Mouse (Mus musculus) retina, postnatal 1 day (tissue): Measurements from ENCODE around the gene Kiz.

Experiments used
- DNase-seq: peaks from one replicate; pipeline ENCODE4 v3.0.0-alpha.2; 2012

Kiz gene

DNA sequence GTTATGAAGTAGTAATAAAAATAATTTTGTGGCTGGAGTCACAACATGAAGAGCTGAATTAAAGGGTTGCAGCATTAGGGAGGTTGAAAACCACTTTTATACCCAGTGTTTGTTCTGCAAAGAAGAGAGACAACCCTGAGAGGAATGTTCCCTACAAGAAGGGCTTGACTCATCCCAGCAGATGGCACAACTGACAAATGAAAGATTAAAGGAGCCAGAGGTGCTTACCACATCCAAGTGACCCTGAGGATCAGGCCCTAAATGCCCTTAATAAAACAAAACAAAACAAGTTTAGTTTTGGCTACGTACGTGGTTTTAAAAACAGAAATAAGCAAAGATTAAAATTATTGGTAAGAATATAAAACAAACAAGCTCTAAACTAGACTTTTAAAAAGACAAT is 129.2 kb downstream of the Kiz start:
- DNase-seq = no peak

DNA sequence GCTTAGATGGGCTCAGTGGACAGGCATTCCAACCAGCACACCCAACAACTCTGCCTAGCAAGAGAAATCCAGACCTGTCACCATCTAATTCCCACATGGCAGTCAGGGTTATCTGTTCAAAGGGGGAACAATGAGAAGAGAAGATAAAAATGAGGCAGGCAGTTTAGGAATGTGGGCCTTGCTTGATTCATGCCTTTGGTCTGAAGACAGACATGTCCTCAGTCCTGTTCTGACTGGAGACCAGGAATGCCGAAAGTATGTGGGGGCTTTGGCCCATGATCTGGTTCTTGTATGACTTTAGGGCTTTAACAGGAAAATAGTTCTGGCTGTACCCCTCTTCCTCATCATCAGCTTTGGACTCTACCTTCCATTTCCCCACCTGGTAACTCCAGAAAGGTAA is 130.1 kb downstream of the Kiz start:
- DNase-seq = no peak

DNA sequence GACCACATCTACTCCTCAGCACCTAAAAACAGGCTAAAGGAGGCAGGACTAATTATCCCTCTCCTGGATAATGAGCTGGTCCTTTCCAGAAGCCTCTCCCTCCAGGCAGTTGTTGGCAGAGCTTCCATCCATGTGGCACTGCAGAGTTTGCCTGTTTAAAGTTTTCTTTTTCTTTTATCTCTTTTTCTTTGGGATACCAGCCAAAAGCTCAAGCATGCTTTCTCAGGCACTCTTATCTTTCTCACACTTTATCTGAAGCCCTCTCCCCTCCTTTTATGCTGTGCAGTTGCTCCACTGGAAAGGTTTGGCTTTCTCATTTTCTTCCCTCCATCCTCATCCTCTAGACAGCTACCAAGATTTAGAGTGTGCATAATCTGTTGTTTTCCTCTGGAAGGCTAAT is 130.8 kb downstream of the Kiz start:
- no peak for DNase-seq

DNA sequence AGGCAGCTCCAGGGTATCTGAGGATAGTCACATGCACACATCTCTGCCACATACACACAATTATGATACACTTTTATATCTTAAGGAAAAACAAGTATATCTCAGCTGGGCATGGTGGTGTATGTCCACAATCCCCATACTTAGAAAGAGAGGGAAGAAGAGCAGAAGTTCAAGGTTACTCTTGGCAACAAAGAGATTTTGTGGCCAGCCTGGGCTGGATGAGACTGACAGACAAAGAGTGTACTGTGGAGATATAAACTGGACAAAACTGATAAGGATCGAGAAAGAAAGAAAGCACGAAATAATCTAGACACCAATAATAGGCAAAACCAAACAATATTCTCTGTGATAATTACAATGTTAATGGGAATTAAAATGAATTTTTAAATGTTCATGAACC is 151.6 kb downstream of the Kiz start:
- no peak for DNase-seq

DNA sequence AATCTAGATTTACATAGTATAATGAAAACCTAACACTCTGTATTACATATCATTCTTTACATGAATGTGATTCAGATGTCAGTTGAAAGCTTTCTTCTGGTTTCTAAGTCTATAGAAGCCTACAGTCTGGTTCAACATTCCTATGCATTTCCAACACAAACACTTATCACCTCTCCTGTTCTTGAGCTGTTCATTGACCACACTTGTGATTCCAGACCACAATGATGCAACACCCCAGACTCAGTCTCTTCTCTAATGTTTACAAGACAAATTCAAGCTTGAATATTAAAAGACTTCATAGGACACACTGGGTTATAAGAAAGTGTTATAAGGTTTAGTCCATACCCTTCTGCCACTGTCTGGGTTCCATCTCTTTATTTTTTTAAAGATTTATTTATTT is 153.4 kb downstream of the Kiz start:
- DNase-seq = no peak

DNA sequence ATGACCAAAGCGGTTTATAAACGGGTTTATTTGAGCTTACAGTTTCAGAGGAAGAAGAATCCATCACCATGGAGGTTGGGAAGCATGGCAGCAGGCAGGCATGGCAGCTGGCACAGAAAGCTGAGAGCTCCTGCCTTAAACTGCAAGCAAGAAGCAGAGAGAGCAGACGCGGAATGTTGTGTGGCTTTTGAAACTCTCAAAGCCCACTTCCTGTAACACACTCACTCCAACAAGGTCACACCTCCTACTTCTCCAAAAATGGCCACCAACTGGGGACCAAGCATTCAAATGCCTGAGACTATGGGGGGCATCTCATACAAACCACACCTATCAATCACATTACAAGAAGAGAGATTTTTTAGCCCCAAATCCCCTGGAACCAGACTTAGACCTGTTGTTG is 154.5 kb downstream of the Kiz start:
- no peak for DNase-seq

DNA sequence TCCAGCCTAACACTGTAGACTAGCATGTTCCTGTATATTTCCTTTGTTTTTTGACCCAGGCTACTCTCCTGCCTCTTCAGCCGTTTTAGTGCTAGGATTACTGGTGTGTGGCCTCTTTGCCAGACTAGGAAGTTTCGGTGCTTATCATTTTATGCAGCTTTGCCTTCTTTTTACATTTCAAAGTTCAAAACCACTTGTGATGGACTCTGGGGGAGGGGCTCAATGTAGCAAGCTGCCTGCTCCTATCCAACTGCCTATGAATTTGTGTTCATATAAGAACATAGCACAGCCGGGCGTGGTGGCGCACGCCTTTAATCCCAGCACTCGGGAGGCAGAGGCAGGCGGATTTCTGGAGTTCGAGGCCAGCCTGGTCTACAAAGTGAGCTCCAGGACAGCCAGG is 155.3 kb downstream of the Kiz start:
- DNase-seq = no peak

DNA sequence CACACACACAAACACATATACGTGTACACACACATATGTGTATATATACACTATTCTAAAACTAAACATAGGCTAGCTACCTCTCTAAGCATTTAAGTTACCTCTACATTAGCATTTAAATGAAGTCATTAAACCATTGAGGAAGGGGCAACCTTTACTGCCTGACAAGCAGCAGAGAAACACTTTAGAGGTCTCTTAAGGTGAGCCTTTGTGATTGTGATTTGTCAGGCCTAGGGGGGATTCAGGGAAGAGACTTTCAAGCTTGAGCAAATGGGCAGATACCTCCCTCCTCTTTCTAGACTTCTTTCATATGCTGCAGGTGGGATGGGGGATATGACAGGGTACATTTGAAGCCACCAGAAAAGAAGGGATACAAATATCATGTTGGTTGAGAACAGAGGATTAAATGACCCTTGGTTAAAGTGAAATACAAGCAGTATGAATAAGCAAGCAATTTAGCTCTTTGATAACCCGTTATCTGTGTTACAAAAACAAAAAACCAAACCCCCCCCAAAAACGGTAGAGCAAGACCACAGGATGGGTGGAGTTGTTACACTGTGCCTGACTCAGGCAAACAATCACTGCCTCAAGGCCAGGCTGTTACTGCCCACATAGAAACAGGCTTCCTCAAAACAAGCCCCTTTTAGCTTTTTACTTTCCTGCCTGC is 155.9 kb downstream of the Kiz start:
- no peak for DNase-seq

DNA sequence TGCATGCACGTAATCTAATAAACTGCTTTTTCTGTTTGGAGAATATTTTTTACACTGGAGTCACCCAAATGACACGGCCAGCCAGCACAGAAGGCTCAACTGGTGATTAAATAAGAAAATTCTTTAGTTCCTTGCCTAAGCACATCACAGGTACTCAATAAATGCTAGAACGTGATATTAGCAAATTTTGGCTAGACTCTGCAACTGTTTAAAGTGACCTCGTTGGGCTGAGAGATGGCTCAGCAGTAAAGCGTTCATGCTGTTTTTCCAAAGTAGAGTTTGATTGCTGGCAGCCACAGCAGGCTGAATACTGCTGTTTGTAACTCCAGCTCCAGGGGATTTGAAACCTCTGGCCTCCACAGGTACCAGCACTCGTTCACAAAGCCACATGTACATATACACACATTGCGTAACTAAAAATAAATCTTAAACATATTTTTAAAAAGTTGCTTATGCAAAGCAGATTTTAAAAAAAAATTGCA is 156.5 kb downstream of the Kiz start:
- DNase-seq = no peak

DNA sequence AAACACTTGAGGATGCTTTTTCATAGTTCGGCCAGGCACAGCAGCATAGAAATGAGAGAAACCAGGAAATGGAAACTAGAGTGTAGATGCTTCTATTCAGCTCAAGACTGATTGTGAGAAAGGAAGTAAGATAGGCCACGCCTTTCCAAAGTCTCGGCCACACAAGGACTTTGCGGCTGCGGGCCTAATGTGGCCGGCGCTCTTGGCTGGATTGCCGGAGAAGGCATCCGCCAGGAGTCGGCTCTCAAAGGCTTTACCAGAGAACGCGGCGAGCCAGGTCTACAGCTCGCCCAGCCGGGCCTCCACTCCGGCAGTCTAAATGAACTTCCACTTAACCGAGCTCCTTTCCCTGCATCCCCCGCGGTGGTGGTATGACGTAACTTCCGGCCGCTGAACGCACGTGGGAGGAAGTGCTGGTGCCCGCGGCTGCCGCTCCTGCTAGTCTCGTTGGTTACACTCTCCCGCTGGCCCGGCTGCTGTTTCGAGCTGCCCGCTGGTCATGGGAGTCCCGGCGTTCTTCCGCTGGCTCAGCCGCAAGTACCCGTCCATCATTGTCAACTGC is 157.0 kb downstream of the Kiz start, which contains the start of gene Xrn2:
Gene Xrn2, plus strand, starts transcription at position 374 of the 562 bp plus-strand sequence.
- peak; percentile 99 for DNase-seq

DNA sequence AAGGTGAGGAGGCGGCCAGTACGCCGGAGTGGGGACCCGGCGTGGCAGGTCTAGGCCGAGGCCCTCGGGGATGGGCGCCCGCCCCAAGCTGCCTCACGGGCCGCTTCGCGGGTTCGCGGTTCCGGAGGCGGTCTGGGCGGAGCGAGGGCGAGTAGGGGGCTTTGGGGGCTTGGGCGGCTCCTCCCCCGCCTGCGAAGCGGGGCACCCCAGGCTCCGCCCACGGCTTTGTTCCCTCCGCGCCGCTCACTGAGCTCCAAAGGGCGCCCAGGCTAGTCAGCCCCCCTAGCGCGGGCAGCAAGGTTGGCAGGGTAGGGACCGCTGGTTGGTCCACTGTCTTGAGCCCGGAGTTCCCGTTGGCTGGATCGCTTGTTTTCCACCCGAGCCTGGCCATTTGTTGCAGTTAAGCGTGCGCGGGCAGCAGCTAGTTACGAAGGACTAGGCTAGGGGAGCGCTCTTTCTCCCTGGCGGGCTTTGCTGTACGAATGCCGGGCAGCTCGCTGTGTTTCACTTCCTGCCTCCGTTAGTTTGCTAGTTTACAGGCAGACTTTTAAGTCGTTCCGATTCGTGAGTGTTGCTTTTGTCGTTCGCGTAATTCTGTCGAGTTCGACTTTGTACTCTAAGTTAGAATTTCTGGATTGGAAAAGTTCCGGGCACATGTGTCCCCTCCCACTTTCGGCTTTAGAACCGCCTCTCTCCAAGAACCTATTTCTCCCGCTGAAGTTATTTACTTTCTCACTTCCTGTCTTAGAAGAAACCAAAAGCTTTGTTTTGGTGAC is 157.7 kb downstream of the Kiz start:
- peak; percentile 96 for DNase-seq

DNA sequence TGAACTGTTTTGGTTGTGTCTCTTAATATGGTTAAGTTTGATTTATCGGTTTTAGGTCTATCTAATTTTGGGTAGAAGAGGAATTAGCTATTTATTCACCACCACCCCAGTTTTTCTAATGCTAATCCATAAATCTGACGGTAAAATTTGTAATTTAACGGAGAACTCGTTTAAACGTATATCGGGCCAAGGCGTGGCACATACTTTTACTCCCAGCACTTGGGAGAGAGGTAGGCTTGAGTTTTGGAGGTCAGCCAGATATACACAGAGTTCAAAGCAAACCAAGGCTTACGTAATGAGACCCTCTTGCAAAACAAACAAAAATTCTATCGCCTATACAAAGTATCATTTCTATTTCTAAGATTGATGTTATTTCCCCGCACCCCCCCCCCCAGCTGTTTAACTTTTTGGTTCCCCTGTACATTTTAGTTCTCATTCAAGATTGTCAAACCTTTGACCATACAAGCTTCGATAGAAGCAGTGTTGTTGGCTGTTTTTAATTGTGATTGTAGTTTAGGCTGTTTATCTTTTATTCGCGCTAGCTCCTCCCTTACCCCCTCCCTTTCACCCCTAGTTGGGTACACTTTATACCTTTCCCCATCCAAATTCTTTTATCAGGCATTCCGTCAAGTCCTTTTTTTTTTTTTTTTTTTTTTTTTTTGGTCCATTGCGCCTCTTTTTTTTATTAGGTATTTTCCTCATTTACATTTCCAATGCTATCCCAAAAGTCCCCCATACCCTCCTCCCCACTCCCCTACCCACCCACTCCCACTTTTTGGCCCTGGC is 158.6 kb downstream of the Kiz start:
- DNase-seq = peak; percentile 4
